Mouse (Mus musculus) limb, embryonic 10.5 days (tissue): ENCODE measurements around the gene S100a5. TPM values are rescaled to one million over a fixed set of nuclear protein-coding genes. Genes with fewer than 3 reads are reported as not detected.

Experiments
- DNase-seq: peaks from one replicate; pipeline ENCODE4 v3.0.0-alpha.2; 2017; ENCODE audit warnings: low spot score
- H3K27ac ChIP-seq: fragments of 300-500 bp; sonication (generic); 2 replicates; pipeline ENCODE4 v1.5.1; 2016; ENCODE audit warnings: mild to moderate bottlenecking
- H3K27me3 ChIP-seq: fragments of 300-500 bp; sonication (generic); 2 replicates; pipeline ENCODE4 v1.6.1; 2016; ENCODE audit warnings: low read depth, mild to moderate bottlenecking; ENCODE audit not compliant: poor library complexity, severe bottlenecking
- H3K36me3 ChIP-seq: fragments of 300-500 bp; sonication (generic); 2 replicates; pipeline ENCODE4 v1.6.1; 2016; ENCODE audit warnings: mild to moderate bottlenecking, moderate library complexity
- H3K4me1 ChIP-seq: fragments of 300-500 bp; sonication (generic); 2 replicates; pipeline ENCODE4 v1.6.1; 2016
- H3K4me3 ChIP-seq: fragments of 300-500 bp; sonication (generic); 2 replicates; pipeline ENCODE4 v1.5.1; 2016; ENCODE audit warnings: mild to moderate bottlenecking, moderate library complexity
- H3K9me3 ChIP-seq: fragments of 300-500 bp; sonication (generic); replicated peaks from 2 replicates; pipeline ENCODE4 v1.6.1; 2016; ENCODE audit warnings: mild to moderate bottlenecking
- WGBS: fragments of 180-500 bp; shearing (Covaris S2); methylation state at CpG from one replicate; pipeline ENCODE4 v1.1.7; 2016; 5-methylcytosine and 5-hydroxymethylcytosine counted together
- polyA plus RNA-seq: library from polyadenylated mRNA; unstranded; fragments of >200 nt; fragmentation: Nextera tagmentation; extraction: Ambion mirVana; gene quantifications from 2 replicates; pipeline ENCODE4 v1.2.1, GENCODE M21; 2016

S100a5 gene
- polyA plus RNA-seq, 1 experiment from 2014 or later: not detected

DNA sequence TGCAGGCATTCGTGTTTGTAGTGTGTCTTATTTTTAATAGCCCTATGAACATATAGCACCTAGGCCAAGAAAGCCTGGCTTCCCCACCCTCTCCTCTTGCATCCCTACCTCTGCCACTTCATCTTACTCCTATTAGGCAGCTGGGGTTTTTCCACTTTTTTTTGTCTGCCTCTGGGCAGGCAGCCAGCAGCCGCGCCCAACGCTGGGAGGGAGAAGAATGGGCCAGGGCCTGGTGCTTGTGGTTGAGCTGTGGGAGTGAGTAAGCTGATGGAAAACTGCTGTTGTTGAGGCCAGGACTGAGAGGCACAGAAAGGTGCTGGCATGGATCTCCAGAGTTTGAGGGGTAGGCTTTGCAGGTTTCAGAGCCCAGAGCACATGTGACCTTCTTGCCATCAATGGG is 3.9 kb upstream of the S100a5 start:
- no peaks in the 10 kb centered on the region for H3K27me3 ChIP-seq
- peaks cover 39% of the 10 kb centered on the region for H3K4me1 ChIP-seq
- peak overlapping the region; percentile 62; the same call in 1 of the 2 replicates for H3K27ac ChIP-seq
- no peaks in the 10 kb centered on the region for H3K9me3 ChIP-seq
- DNase-seq: no peak
- no peak overlapping the region for H3K4me3 ChIP-seq
- H3K36me3 ChIP-seq: no peaks in the 10 kb centered on the region
- 82% methylated on average over 4 of the region's 4 CpGs for WGBS

GRCm38 (mm10) chr3:90605049-90605448 is 3.3 kb upstream of the S100a5 start:
- Histone ChIP-seq H3K27me3 (no peaks in the 10 kb centered on the region), H3K4me3 (no peak overlapping the region), H3K4me1 (peaks cover 35% of the 10 kb centered on the region), H3K9me3 (no peaks in the 10 kb centered on the region), H3K36me3 (no peaks in the 10 kb centered on the region), H3K27ac (peak overlapping the region; percentile 62; the same call in 1 of the 2 replicates)
- DNase-seq: no peak
- 87% methylated on average over 3 of the region's 3 CpGs for WGBS

DNA sequence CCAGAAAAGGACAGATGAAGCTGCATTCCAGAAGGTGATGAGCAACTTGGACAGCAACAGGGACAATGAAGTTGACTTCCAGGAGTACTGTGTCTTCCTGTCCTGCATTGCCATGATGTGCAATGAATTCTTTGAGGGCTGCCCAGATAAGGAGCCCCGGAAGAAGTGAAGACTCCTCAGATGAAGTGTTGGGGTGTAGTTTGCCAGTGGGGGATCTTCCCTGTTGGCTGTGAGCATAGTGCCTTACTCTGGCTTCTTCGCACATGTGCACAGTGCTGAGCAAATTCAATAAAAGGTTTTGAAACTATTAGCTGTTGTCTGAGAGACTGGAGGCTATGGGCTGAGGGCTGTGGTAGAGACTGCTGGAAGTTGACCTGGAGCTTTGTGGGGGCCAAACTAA is 2.6 kb upstream of the S100a5 start:
- no peaks in the 10 kb centered on the region for H3K36me3 ChIP-seq
- H3K27me3 ChIP-seq: no peaks in the 10 kb centered on the region
- H3K4me3 ChIP-seq: no peak overlapping the region
- peaks cover 39% of the 10 kb centered on the region for H3K4me1 ChIP-seq
- no peak for DNase-seq
- no peaks in the 10 kb centered on the region for H3K9me3 ChIP-seq
- 81% methylated on average over 2 of the region's 2 CpGs for WGBS
- H3K27ac ChIP-seq: peak overlapping the region; percentile 63

- DNase-seq: peak; percentile 59
- WGBS: 67% methylated on average over 6 of the region's 6 CpGs
- no peaks in the 10 kb centered on the region for H3K36me3 ChIP-seq
- no peak overlapping the region for H3K4me3 ChIP-seq
- peak overlapping the region; percentile 63 for H3K27ac ChIP-seq
- no peaks in the 10 kb centered on the region for H3K9me3 ChIP-seq
- peaks cover 43% of the 10 kb centered on the region for H3K4me1 ChIP-seq
- no peaks in the 10 kb centered on the region for H3K27me3 ChIP-seq
Observed at GRCm38 (mm10) chr3:90606185-90606584, 2.1 kb upstream of the S100a5 start.

DNA sequence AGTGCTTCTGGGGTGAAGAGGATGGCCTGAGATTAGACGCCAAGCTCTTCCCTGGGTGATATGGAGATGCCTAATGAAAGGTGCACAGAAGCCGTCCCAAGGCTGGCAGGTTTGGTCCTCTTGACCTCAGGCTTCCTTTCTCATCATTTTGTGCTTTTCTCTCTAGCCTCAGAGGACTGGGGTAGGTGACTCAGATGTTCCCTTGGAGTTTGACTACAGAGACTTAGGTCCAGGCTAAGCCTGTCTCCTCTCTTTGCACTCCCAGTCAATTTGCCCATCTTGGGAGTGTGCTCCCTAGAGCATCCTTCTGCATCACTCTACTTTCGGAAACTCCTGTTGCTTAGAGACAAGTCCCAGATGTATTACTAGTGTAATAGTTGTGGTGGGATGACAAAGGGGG is 962 bp upstream of the S100a5 start:
- no peaks in the 10 kb centered on the region for H3K27me3 ChIP-seq
- no peak overlapping the region for H3K27ac ChIP-seq
- no peaks in the 10 kb centered on the region for H3K36me3 ChIP-seq
- DNase-seq: no peak
- no peaks in the 10 kb centered on the region for H3K9me3 ChIP-seq
- H3K4me1 ChIP-seq: peaks cover 43% of the 10 kb centered on the region
- no peak overlapping the region for H3K4me3 ChIP-seq
- WGBS: 88% methylated on average over 3 of the region's 3 CpGs

- Histone ChIP-seq H3K36me3 (no peaks in the 10 kb centered on the region), H3K9me3 (no peaks in the 10 kb centered on the region), H3K4me1 (peaks cover 45% of the 10 kb centered on the region), H3K27me3 (peaks cover 10% of the 10 kb centered on the region), H3K4me3 (no peak overlapping the region), H3K27ac (no peak overlapping the region)
- no peak for DNase-seq
Observed at GRCm38 (mm10) chr3:90609102-90609501, 779 bp downstream of the S100a5 start.

- H3K4me3 ChIP-seq: no peak overlapping the region
- 84% methylated on average over 3 of the region's 3 CpGs for WGBS
- peaks cover 22% of the 10 kb centered on the region for H3K4me1 ChIP-seq
- H3K27ac ChIP-seq: no peak overlapping the region
- no peaks in the 10 kb centered on the region for H3K9me3 ChIP-seq
- H3K36me3 ChIP-seq: no peaks in the 10 kb centered on the region
- no peak for DNase-seq
- peaks cover 10% of the 10 kb centered on the region for H3K27me3 ChIP-seq
Observed at GRCm38 (mm10) chr3:90611494-90611893, 3.2 kb downstream of the S100a5 start.

DNA sequence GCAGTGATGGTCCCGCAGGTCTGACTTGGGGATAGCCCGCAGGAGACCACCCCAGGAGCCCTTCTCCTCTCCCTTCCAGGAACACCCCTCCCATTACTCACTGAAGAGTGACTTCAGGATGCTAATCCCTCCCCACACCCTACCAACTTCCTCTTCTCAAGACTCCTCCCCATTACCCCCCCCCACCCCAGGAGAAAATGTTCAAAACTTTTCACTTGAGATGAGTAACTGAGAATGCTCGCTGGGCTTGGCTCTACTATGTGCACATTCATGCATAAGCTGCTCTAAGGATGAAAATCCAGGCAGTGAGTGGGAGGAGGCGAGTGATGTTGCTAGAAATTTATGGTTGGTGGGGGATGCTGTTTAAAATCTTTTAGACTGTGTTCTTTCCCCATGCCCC is 3.7 kb downstream of the S100a5 start:
- no peak for DNase-seq
- Histone ChIP-seq H3K9me3 (no peaks in the 10 kb centered on the region), H3K36me3 (no peaks in the 10 kb centered on the region), H3K27me3 (peaks cover 10% of the 10 kb centered on the region), H3K4me3 (no peak overlapping the region), H3K4me1 (peaks cover 20% of the 10 kb centered on the region), H3K27ac (no peak overlapping the region)
- 69% methylated on average over 4 of the region's 4 CpGs for WGBS

DNA sequence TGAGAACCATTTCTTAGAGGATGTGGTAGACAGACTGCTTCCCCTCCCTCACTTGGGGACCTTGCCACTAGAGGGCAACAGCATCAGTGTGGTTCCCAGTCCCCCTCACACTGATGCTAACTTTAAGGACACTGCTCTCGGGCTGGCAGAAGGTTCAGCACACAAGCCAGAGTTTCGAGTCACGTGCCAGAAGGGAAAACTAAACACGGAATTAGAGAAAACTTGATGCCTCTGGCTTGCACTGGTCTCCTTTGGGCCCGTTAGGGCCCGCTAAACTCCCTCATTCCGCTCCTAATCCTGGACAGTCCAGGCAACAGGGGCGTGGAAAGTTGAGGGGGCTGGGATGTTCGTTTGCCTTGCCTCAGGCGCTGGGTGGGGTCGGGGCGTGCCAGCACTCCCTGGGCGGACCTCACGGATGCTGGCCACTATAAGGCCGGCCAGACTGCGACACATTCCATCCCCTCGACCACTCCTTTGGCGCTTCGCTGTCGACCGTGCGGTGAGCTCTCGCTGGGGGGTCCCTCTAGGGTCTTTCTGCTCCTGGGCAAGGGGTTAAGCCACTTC is 4.5 kb downstream of the S100a5 start, which contains the start of gene S100a6:
S100a6 (plus strand) TSS at position 155 of the 564 bp plus-strand sequence.
- Histone ChIP-seq H3K4me3 (peak within 1 kb of the TSS; percentile 51), H3K9me3 (no peaks in the 10 kb centered on the region), H3K27me3 (peaks cover 10% of the 10 kb centered on the region), H3K27ac (peak within 1 kb of the TSS; percentile 68), H3K4me1 (peaks cover 20% of the 10 kb centered on the region), H3K36me3 (no peaks in the 10 kb centered on the region)
- DNase-seq: peak; percentile 76
- 1% methylated on average over 23 of the region's 23 CpGs for WGBS

GRCm38 (mm10) chr3:90613461-90614147 is 5.3 kb downstream of the S100a5 start:
- Histone ChIP-seq H3K36me3 (no peaks in the 10 kb centered on the region), H3K9me3 (no peaks in the 10 kb centered on the region), H3K4me1 (peaks cover 20% of the 10 kb centered on the region), H3K27ac (peak overlapping the region; percentile 68; the same call in 1 of the 2 replicates), H3K27me3 (peaks cover 10% of the 10 kb centered on the region), H3K4me3 (peak overlapping the region; percentile 51)
- no peak for DNase-seq
- WGBS: 66% methylated on average over 7 of the region's 7 CpGs

DNA sequence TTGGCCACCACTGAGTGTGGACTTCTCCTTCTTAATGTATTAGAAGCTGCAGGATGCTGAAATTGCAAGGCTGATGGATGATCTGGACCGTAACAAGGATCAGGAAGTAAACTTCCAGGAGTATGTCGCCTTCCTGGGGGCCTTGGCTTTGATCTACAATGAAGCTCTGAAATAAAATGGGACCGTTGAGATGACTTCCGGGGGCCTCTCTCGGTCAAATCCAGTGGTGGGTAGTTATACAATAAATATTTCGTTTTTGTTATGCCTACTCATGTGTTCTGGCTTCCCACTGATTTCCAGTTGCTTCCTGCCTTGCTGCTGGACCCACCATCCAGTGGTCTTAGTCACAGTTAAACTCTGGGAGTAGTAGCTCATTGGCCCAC is 5.8 kb downstream of the S100a5 start:
- DNase-seq: no peak
- 87% methylated on average over 6 of the region's 6 CpGs for WGBS
- no peak overlapping the region for H3K27ac ChIP-seq
- H3K36me3 ChIP-seq: no peaks in the 10 kb centered on the region
- peaks cover 20% of the 10 kb centered on the region for H3K4me1 ChIP-seq
- peaks cover 10% of the 10 kb centered on the region for H3K27me3 ChIP-seq
- H3K4me3 ChIP-seq: no peak overlapping the region
- H3K9me3 ChIP-seq: no peaks in the 10 kb centered on the region

GRCm38 (mm10) chr3:90614611-90615251 is 6.4 kb downstream of the S100a5 start:
- H3K36me3 ChIP-seq: no peaks in the 10 kb centered on the region
- no peak overlapping the region for H3K4me3 ChIP-seq
- peaks cover 10% of the 10 kb centered on the region for H3K27me3 ChIP-seq
- no peak overlapping the region for H3K27ac ChIP-seq
- DNase-seq: no peak
- H3K9me3 ChIP-seq: no peaks in the 10 kb centered on the region
- WGBS: 79% methylated on average over 11 of the region's 11 CpGs
- H3K4me1 ChIP-seq: peaks cover 20% of the 10 kb centered on the region

GRCm38 (mm10) chr3:90615415-90615814 is 7.1 kb downstream of the S100a5 start:
- Histone ChIP-seq H3K36me3 (no peaks in the 10 kb centered on the region), H3K4me3 (no peak overlapping the region), H3K4me1 (peaks cover 19% of the 10 kb centered on the region), H3K9me3 (no peaks in the 10 kb centered on the region), H3K27me3 (peaks cover 10% of the 10 kb centered on the region), H3K27ac (no peak overlapping the region)
- 11% methylated on average over 7 of the region's 7 CpGs for WGBS
- peak; percentile 72 for DNase-seq
